Mouse (Mus musculus): Measurements from ENCODE around the gene D630036H23Rik. TPM values are rescaled to one million over a fixed set of nuclear protein-coding genes. Genes with fewer than 3 reads are reported as not detected.
A peak's percentile ranks its signal among the peaks of the same experiment; 100 is the strongest.

Gene D630036H23Rik
- polyA plus RNA-seq, 1 experiment from 2014 or later = 2.4 TPM

DNA sequence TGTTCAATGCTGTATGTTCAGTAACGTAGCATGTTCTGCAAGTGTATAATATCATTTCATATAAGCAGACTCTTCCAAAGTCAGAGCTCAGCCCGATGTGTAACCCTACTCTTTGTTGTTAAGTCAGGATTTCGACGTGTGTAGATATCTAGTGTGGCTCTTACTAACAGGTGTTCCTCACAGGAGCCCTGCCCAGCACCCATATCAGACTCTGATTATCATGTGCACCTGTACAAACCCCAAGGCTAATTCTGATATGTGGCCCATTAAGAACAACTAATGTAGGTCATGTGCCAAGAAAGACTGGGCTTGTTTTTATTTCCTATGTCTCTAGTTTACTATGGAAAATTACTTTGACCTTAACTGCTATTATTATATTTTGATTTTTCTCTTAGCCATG is 18.0 kb downstream of the D630036H23Rik start:
- 95% methylated on average over 4 of the region's 4 CpGs for WGBS
- Histone ChIP-seq H3K27ac (replicated peaks) (no peak overlapping the region), H3K4me3 (no peak overlapping the region), H3K9ac (replicated peaks) (no peak overlapping the region), H3K36me3 (no peaks in the 10 kb centered on the region), H3K9me3 (no peaks in the 10 kb centered on the region), H3K4me2 (replicated peaks) (no peak overlapping the region), H3K27me3 (no peaks in the 10 kb centered on the region), H3K4me1 (no peaks in the 10 kb centered on the region)
- ATAC-seq (replicated peaks) = no peak

DNA sequence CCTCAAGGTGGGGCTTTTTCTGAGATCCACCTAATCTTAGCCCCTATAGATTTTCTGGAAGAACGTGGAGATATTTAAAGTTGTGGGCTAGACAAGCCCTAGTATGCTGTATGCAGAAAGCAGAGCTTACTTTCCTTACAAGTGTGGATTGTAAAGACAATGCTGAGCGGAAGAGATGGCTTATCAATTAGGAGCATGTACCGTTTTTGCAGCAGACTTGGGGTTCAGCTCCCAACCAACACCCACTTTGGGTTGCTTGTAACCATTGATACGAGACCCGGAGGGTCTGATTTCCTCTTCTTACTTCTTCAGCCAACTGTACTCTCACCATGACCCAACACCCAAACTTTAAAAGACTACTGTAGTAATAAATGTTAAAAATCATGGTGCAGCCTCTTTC is 21.3 kb downstream of the D630036H23Rik start:
- Histone ChIP-seq H3K4me3 (no peak overlapping the region), H3K27ac (replicated peaks) (no peak overlapping the region), H3K27me3 (no peaks in the 10 kb centered on the region), H3K9me3 (no peaks in the 10 kb centered on the region), H3K4me2 (replicated peaks) (no peak overlapping the region), H3K4me1 (no peaks in the 10 kb centered on the region), H3K36me3 (no peaks in the 10 kb centered on the region), H3K9ac (replicated peaks) (no peak overlapping the region)
- 96% methylated on average over 5 of the region's 5 CpGs for WGBS
- ATAC-seq (replicated peaks) = no peak

DNA sequence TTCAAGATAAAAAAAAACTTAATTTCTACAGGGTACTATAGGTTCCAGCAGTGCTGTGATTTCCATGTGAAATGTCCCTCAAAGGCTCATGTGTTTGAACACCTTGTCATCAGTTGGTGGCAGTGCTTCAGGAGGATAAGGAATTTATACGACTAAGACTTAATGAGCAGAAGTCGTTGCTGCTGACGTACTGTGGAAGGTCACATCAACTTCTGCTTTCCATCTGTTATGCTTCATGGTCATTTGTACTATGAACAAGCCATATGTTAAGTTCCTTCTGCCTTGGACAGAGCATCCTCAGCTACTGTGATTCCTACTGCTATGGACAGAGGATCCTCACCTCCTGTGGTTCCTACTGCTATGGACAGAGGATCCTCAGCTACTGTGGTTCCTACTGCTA is 21.9 kb downstream of the D630036H23Rik start:
- no peak for ATAC-seq (replicated peaks)
- Histone ChIP-seq H3K4me2 (replicated peaks) (no peak overlapping the region), H3K9ac (replicated peaks) (no peak overlapping the region), H3K4me1 (no peaks in the 10 kb centered on the region), H3K9me3 (no peaks in the 10 kb centered on the region), H3K4me3 (no peak overlapping the region), H3K27me3 (no peaks in the 10 kb centered on the region), H3K27ac (replicated peaks) (no peak overlapping the region), H3K36me3 (no peaks in the 10 kb centered on the region)
- 93% methylated on average over 3 of the region's 3 CpGs for WGBS

DNA sequence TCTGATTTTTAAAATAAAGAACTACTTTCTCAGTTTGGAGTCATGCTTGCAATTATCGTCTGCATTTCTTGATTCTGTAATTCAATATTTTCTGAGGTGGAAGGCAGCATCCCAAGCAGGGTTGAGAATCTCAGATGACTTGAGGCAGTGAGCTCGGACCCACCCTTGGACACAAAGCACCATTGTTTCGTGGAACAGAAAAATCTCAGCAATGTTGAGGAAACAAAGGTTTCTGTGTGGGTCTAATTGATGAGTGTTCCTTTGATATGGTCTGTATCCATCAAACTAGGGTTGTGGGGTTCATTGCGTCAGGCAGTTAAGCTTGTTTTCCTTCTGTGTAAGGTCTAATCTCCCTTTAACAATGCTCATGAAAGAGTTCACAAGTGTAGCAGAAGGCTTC is 37.9 kb downstream of the D630036H23Rik start:
- no peaks in the 10 kb centered on the region for H3K4me1 ChIP-seq
- H3K36me3 ChIP-seq = no peaks in the 10 kb centered on the region
- no peaks in the 10 kb centered on the region for H3K9me3 ChIP-seq
- H3K27me3 ChIP-seq = no peaks in the 10 kb centered on the region
- H3K4me2 ChIP-seq (replicated peaks) = no peak overlapping the region
- ATAC-seq (replicated peaks) = no peak
- H3K27ac ChIP-seq (replicated peaks) = no peak overlapping the region
- WGBS = 57% methylated on average over 4 of the region's 4 CpGs
- H3K4me3 ChIP-seq = no peak overlapping the region
- H3K9ac ChIP-seq (replicated peaks) = no peak overlapping the region

DNA sequence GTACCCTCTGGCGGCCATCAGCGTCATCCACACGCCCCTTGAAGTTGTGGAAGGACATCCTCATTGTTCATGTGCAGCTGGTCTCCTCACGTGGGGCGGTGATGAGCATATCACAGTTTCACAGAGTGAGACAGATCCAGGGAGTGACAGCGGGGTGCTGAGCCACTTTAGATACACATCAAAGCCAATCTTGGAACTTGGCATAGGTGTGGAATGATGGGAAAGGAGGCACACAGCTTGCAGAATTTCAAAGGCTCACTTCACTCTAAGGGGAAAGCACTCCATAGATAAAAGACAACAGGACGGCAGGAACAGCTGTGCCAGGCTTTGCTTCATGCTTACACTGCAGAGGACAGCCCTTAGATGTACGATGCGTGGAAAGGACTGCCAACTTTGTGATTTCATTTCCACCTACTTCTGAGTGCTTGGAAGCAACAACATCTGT is 48.1 kb downstream of the D630036H23Rik start:
- no peak overlapping the region for H3K4me3 ChIP-seq
- peak; percentile 46; the same call in 1 of the 2 replicates for ATAC-seq (replicated peaks)
- H3K4me1 ChIP-seq = no peaks in the 10 kb centered on the region
- 82% methylated on average over 9 of the region's 9 CpGs for WGBS
- H3K9me3 ChIP-seq = no peaks in the 10 kb centered on the region
- H3K27me3 ChIP-seq = no peaks in the 10 kb centered on the region
- H3K36me3 ChIP-seq = no peaks in the 10 kb centered on the region
- no peak overlapping the region for H3K27ac ChIP-seq (replicated peaks)
- no peak overlapping the region for H3K4me2 ChIP-seq (replicated peaks)
- H3K9ac ChIP-seq (replicated peaks) = no peak overlapping the region

DNA sequence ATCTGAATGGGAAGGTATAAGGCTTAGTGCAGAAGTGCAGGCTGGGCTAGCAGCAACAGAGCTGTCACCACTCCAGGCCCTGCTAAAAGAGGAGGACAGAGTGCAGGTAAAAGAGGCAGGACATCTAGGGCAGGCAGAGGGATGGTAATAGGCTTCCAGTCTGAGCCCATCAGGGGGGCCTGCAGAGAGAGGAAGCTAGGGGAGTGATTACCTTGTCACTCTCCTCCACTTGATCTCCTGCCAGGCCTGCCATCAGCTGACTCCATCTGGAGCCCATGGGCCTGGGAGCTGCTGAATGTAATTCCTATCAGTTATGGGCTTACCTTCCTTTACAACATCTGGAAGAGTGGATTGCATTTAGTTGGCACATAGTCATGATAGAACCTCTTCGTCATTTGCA is 49.3 kb downstream of the D630036H23Rik start:
- H3K36me3 ChIP-seq = no peaks in the 10 kb centered on the region
- no peaks in the 10 kb centered on the region for H3K27me3 ChIP-seq
- no peaks in the 10 kb centered on the region for H3K4me1 ChIP-seq
- H3K4me3 ChIP-seq = no peak overlapping the region
- peak; percentile 51 for ATAC-seq (replicated peaks)
- H3K9me3 ChIP-seq = no peaks in the 10 kb centered on the region
- 85% methylated on average over 1 of the region's 1 CpGs for WGBS
- H3K27ac ChIP-seq (replicated peaks) = no peak overlapping the region
- H3K9ac ChIP-seq (replicated peaks) = no peak overlapping the region
- H3K4me2 ChIP-seq (replicated peaks) = no peak overlapping the region

Other genes starting within 250 kb of the D630036H23Rik start
- 59.7 and 60.2 TPM in 2 replicates for gene Ankmy2, start 225.1 kb downstream of the D630036H23Rik start, polyA plus RNA-seq (2015; fragmentation: Nextera tagmentation; extraction: Ambion mirVana)
- 515 and 540 TPM in 2 replicates for gene Bzw2, start 224.1 kb downstream of the D630036H23Rik start, polyA plus RNA-seq (2015; fragmentation: Nextera tagmentation; extraction: Ambion mirVana)
- gene Lrrc72, start 128.8 kb downstream of the D630036H23Rik start, polyA plus RNA-seq (2015; fragmentation: Nextera tagmentation; extraction: Ambion mirVana) = not detected in 2 replicates
- 7.6 and 15.3 TPM in 2 replicates for gene Sostdc1, start 68.0 kb downstream of the D630036H23Rik start, polyA plus RNA-seq (2015; fragmentation: Nextera tagmentation; extraction: Ambion mirVana)
- gene Ispd, start 731 bp downstream of the D630036H23Rik start, polyA plus RNA-seq (2015; fragmentation: Nextera tagmentation; extraction: Ambion mirVana) = 8.3 and 8.6 TPM in 2 replicates